Mouse (Mus musculus) frontal cortex, adult 2 months (tissue): ENCODE results near the gene Gm12248. TPM values are rescaled to one million over a fixed set of nuclear protein-coding genes. Genes with fewer than 3 reads are reported as not detected.
A peak's percentile ranks its signal among the peaks of the same experiment; 100 is the strongest.

Experiments used
- DNase-seq, 2 experiments: peaks; one replicate each; pipeline ENCODE4 v3.0.0; 2022; ENCODE audit warnings: low spot score in 1 of 2; ENCODE audit errors: extremely low spot score in 1 of 2
- polyA plus RNA-seq: library from polyadenylated mRNA; depleted of rRNA; stranded (reverse); fragments of >200 nt; gene quantifications from 2 replicates; pipeline ENCODE4 v1.2.3, GENCODE M21; 2012; rRNA removed

The Gm12248 gene
- not detected in 2 replicates for polyA plus RNA-seq

GRCm38 (mm10) chr11:58093021-58093528, at the start of gene Gm12248:
Gene Gm12248 (minus strand): TSS chr11:58093134.
- DNase-seq, result no peak

- DNase-seq, result no peak
Observed at GRCm38 (mm10) chr11:58139466-58139865, 46.5 kb upstream of the Gm12248 start.

- no peak for DNase-seq
Observed at GRCm38 (mm10) chr11:58138821-58139220, 45.9 kb upstream of the Gm12248 start.

GRCm38 (mm10) chr11:58136677-58137076, 43.7 kb upstream of the Gm12248 start:
- no peak for DNase-seq

GRCm38 (mm10) chr11:58135296-58135695, 42.4 kb upstream of the Gm12248 start:
- no peak for DNase-seq

GRCm38 (mm10) chr11:58134869-58135268, 41.9 kb upstream of the Gm12248 start:
- no peak for DNase-seq

GRCm38 (mm10) chr11:58132026-58132425, 39.1 kb upstream of the Gm12248 start:
- no peak for DNase-seq

DNA sequence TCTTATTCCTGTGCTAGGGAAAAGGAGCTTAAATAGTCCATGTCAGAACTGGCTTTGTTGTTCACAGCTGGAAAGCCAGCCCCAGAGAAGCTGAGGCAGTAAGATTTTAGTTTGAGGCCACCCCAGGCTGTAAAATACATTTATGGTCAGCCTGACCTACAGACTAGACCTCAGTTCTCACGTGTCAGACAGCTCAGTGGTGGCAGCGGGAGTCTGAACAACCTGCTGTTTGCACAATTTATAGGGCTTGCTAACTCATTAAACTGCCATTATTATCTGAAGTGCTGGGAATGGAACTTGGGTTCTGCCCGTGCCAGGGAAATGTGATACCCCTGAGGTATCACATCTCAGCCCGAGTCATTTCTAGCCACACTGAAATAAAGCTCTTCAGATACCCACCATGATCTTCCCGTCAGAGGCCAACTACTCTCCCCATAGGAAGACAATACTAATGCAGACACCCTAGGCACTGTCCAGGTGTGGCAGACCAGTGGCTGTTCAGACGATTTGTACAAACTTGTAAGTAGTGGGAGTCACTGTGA, 36.4 kb upstream of the Gm12248 start:
- no peak for DNase-seq

DNA sequence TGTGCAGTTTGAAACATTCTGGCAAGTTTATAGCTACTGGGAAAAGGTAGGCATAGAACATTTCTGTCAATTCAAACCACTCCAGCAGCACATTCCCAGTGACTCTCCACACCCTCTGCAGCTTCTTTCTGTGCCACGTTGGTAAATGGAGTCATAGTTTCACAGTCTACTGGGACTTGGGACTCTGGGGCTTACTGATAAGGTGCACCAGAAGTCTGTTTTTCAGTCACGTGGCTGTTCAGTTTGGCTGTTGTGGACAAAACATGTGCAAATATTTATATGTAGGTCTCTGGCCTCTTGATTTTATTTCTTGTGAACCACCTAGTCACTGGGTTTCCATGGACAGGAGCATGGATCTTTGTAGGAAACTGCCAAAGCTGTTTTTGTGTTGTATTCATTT, 34.6 kb upstream of the Gm12248 start:
- DNase-seq, result no peak

- DNase-seq, result peak in 1 of 2 experiments; percentile 52
Observed at GRCm38 (mm10) chr11:58126397-58127160, 33.6 kb upstream of the Gm12248 start.

- no peak for DNase-seq
Observed at GRCm38 (mm10) chr11:58125021-58125420, 32.1 kb upstream of the Gm12248 start.

- no peak for DNase-seq
Observed at GRCm38 (mm10) chr11:58123711-58124110, 30.8 kb upstream of the Gm12248 start.

- no peak for DNase-seq
Observed at GRCm38 (mm10) chr11:58121351-58121750, 28.4 kb upstream of the Gm12248 start.

DNA sequence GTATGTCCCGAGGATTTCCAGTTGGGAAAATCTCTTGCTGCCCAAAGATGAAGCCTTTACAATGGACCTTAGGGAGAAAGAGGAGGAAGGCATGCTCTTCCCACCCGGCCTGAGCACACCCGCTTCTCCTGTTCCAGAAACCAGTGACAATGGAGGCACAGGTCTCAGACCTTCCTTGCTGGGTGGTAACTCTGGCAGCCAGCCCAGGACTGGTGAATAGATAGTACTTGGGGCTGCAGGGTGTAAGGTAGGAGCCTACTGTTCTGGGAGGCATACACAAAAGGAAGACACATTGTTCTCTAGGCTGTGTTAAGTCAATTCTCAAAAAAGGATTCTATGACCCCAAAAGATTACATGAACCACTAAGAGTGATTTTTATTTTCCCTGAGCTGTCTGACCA, 27.7 kb upstream of the Gm12248 start:
- no peak for DNase-seq

DNA sequence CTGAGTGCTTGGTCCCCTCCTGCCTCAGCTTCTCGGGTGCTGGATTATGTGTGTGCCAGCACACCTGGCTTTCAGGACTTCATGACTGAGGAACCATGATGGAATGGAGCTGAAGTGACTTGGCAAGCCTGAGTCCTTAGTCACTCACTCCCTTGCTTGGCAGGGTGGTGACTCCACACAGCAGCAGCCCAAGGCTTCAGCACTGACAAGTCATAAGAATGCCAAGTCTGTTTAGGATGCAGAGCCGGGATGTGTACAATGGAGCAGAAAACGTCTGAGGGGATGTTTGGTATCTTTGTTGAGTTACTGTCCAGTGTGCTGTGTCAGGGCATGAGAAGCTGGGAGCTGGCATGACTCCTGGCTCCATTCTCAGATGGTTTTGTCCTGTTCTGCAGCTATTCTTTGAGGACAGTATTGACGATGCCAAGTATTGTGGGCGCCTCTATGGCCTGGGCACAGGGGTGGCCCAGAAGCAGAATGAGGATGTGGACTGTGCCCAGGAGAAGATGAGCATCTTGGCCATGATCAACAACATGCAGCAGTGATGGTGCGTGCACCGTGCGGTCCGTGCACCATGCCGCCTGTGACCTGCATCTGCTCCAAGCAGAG, 24.2 kb upstream of the Gm12248 start:
- peak in 1 of 2 experiments; percentile 11 for DNase-seq

DNA sequence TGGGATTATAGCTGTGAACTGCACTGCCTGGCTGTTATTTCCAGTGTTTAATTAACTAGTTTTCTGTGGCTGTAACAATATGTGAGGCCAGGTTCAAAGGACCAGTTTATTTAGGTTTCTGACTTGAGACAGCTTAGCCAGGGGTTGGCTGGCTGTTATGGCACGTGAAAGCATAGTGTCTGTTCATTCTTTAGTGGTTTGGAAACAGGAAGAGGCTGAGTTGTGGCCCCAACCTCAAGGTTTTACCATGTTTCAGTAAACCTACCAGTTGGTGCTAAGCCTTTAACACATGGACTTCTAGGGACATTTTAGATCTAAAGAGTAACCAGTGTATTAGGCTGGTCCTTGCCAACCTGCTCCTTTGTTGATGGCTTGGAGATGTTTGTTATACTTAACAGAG, 23.6 kb upstream of the Gm12248 start:
- DNase-seq, result no peak

GRCm38 (mm10) chr11:58107664-58108337, 14.9 kb upstream of the Gm12248 start:
- no peak for DNase-seq

DNA sequence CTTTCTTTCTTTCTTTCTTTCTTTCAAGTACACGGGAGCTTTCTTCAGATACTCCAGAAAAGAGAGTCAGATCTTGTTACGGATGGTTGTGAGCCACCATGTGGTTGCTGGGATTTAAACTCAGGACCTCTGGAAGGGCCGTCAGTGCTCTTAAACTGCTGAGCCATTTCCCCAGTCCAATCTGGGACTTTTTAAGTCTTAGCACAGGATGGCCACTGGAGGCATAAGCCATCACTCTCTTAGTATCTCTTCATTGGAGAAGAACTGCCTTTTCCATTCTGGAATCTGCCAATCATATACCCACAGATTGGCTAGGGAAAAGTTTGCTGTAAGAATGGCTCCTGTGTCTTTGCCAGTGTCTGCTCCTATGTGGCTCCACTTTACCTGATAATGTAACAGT, 14.1 kb upstream of the Gm12248 start:
- DNase-seq, result no peak

- DNase-seq, result peak in 1 of 2 experiments; percentile 33
Observed at GRCm38 (mm10) chr11:58104351-58104791, 11.4 kb upstream of the Gm12248 start.

DNA sequence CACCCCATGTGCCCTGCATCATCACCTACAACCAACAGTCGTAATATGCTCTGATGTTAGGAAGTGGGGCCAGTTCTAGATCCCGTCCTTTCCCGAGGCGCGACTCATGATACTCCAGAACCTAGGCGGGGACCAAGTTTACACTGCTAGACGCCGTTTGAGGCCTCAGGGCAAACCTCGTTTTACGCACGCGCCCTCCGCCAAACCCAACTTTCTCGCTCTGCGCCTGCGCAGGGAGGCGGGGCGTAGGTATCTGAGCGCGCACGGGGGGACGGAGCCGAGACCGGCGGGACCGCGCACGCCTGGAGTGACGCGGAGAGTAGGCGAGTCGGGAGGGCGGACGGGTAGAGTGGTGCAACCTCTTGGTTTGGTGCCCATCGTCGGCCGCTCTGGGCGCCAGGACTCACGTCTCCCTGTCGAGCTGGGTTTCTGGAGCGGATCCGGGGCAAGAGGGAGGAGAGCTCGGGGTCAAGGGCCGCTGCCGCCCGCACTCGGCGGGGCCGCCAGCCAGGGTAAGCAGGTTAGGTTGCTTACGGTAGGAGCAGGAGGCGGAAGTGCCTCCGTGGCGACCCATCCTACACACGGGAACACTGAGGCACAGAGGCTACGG, 10.9 kb upstream of the Gm12248 start, which contains the start of gene Cnot8:
Cnot8 (plus strand) TSS at position 457 of the 610 bp plus-strand sequence.
- peak; percentile 98 to 99 for DNase-seq

DNA sequence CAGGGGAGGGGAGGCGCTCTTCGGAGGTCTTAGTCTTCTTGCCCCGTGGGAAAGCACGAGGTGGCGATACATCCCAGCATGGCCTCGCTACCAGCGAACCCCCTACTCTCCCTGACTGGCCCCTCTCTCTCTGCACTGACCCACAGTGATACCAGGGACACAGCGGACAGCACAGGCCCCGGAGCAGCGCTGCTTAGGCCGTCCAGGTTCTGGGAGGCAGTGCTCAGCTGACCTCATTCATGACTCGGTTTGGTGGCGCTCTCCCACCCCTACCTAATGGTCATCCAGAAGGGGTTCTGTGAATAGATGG, 10.4 kb upstream of the Gm12248 start:
- DNase-seq, result no peak
